Mouse (Mus musculus) hindbrain, embryonic 12.5 days (tissue): ENCODE measurements at regions not wholly inside any gene's neighbourhood (a gene's known extent, or its start where the extent isn't known, plus 50 kb on each side); places are given as distances from the start of the nearest gene placed in this dataset.

Experiments used
- ATAC-seq: fragments of 200-750 bp; cut with Nextera tagmentation; 2 replicates; pipeline ENCODE4 v1.8.0; 2017; ENCODE audit warnings: moderate TSS enrichment; ENCODE audit not compliant: low FRiP score
- H3K27ac ChIP-seq: fragments of 300-500 bp; sonication (generic); 2 replicates; pipeline ENCODE4 v1.5.1; 2016; ENCODE audit warnings: mild to moderate bottlenecking
- H3K27me3 ChIP-seq: fragments of 300-500 bp; sonication (generic); 2 replicates; pipeline ENCODE4 v1.6.1; 2016; ENCODE audit warnings: mild to moderate bottlenecking
- H3K36me3 ChIP-seq: fragments of 300-500 bp; sonication (generic); 2 replicates; pipeline ENCODE4 v1.6.1; 2016; ENCODE audit warnings: mild to moderate bottlenecking
- H3K4me1 ChIP-seq: fragments of 300-500 bp; sonication (generic); 2 replicates; pipeline ENCODE4 v1.6.1; 2016
- H3K4me2 ChIP-seq: fragments of 300-500 bp; sonication (generic); replicated peaks from 2 replicates; pipeline ENCODE4 v1.6.1; 2016; ENCODE audit warnings: mild to moderate bottlenecking
- H3K4me3 ChIP-seq: fragments of 300-500 bp; sonication (generic); 2 replicates; pipeline ENCODE4 v1.5.1; 2016; ENCODE audit warnings: mild to moderate bottlenecking
- H3K9ac ChIP-seq: fragments of 300-500 bp; sonication (generic); 2 replicates; pipeline ENCODE4 v1.6.1; 2016; ENCODE audit warnings: mild to moderate bottlenecking, moderate library complexity
- H3K9me3 ChIP-seq: fragments of 300-500 bp; sonication (generic); replicated peaks from 2 replicates; pipeline ENCODE4 v1.6.1; 2016; ENCODE audit warnings: mild to moderate bottlenecking
- WGBS: fragments of 180-500 bp; shearing (Covaris S2); methylation state at CpG from one replicate; pipeline ENCODE4 v1.1.7; 2016; 5-methylcytosine and 5-hydroxymethylcytosine counted together

- no peaks in the 10 kb centered on the region for H3K9me3 ChIP-seq
- H3K27ac ChIP-seq = no peak overlapping the region
- H3K36me3 ChIP-seq = no peaks in the 10 kb centered on the region
- no peak for ATAC-seq
- 45% methylated on average over 4 of the region's 4 CpGs for WGBS
- H3K27me3 ChIP-seq = no peaks in the 10 kb centered on the region
- no peaks in the 10 kb centered on the region for H3K4me1 ChIP-seq
- H3K4me2 ChIP-seq = no peak overlapping the region
- no peak overlapping the region for H3K9ac ChIP-seq
- no peak overlapping the region for H3K4me3 ChIP-seq
Measured at GRCm38 (mm10) chr14:106190721-106191120, 84.7 kb downstream of the Trim52 start.

GRCm38 (mm10) chr14:106193583-106193982, 87.6 kb downstream of the Trim52 start:
- Histone ChIP-seq H3K36me3 (no peaks in the 10 kb centered on the region), H3K4me2 (no peak overlapping the region), H3K27me3 (no peaks in the 10 kb centered on the region), H3K4me1 (no peaks in the 10 kb centered on the region), H3K9ac (no peak overlapping the region), H3K4me3 (no peak overlapping the region), H3K9me3 (no peaks in the 10 kb centered on the region), H3K27ac (no peak overlapping the region)
- 83% methylated on average over 2 of the region's 2 CpGs for WGBS
- ATAC-seq = no peak

- Histone ChIP-seq H3K9me3 (no peaks in the 10 kb centered on the region), H3K27me3 (no peaks in the 10 kb centered on the region), H3K4me2 (no peak overlapping the region), H3K36me3 (no peaks in the 10 kb centered on the region), H3K27ac (no peak overlapping the region), H3K9ac (no peak overlapping the region), H3K4me3 (no peak overlapping the region), H3K4me1 (no peaks in the 10 kb centered on the region)
- WGBS = 77% methylated on average over 1 of the region's 1 CpGs
- ATAC-seq = no peak
Measured at GRCm38 (mm10) chr14:106194104-106194503, 88.1 kb downstream of the Trim52 start.

DNA sequence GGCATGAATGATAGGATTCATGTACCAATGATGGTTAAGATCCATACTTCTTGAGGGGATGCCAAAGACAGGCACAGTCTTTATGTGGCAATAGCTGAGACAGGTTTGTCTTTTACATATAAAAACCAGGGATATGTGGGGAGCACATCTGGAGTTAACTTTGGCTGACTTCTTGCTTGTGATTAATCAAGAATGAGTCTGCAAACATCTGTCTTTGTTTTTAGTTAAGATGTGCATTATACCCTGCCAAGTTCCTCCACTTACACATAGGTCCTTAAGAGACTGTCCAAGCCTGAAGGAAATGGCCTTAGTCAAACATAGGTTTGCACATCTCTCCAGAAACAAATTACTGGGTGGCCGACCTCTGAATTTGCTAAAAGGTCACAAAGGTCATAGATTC, 91.8 kb downstream of the Trim52 start:
- no peak for ATAC-seq
- Histone ChIP-seq H3K27ac (no peak overlapping the region), H3K9me3 (no peaks in the 10 kb centered on the region), H3K36me3 (no peaks in the 10 kb centered on the region), H3K9ac (no peak overlapping the region), H3K4me1 (no peaks in the 10 kb centered on the region), H3K27me3 (no peaks in the 10 kb centered on the region), H3K4me3 (no peak overlapping the region), H3K4me2 (no peak overlapping the region)
- WGBS = 50% methylated on average over 1 of the region's 1 CpGs

DNA sequence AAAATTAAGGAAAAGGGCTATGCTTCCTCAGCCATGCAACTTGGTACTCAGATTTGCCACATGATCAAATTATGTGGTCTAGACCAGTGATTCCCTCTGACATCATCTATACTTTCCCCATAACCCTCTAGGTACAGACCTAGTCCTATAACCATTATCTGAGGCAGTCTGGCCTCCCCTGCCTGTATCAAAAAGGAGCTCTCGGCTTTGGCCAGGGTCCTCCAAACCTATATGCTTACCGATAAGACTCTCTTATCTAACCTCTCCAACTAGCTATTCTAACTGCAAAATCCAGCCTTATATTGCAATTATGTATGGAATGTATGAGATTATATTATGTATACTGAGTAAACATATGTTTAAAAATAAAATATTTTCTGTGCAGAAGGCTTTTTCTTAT, 93.1 kb downstream of the Trim52 start:
- no peak overlapping the region for H3K27ac ChIP-seq
- H3K9me3 ChIP-seq = no peaks in the 10 kb centered on the region
- 91% methylated on average over 2 of the region's 2 CpGs for WGBS
- no peak overlapping the region for H3K9ac ChIP-seq
- H3K27me3 ChIP-seq = no peaks in the 10 kb centered on the region
- no peak overlapping the region for H3K4me3 ChIP-seq
- no peak for ATAC-seq
- H3K4me2 ChIP-seq = no peak overlapping the region
- no peaks in the 10 kb centered on the region for H3K4me1 ChIP-seq
- H3K36me3 ChIP-seq = no peaks in the 10 kb centered on the region

DNA sequence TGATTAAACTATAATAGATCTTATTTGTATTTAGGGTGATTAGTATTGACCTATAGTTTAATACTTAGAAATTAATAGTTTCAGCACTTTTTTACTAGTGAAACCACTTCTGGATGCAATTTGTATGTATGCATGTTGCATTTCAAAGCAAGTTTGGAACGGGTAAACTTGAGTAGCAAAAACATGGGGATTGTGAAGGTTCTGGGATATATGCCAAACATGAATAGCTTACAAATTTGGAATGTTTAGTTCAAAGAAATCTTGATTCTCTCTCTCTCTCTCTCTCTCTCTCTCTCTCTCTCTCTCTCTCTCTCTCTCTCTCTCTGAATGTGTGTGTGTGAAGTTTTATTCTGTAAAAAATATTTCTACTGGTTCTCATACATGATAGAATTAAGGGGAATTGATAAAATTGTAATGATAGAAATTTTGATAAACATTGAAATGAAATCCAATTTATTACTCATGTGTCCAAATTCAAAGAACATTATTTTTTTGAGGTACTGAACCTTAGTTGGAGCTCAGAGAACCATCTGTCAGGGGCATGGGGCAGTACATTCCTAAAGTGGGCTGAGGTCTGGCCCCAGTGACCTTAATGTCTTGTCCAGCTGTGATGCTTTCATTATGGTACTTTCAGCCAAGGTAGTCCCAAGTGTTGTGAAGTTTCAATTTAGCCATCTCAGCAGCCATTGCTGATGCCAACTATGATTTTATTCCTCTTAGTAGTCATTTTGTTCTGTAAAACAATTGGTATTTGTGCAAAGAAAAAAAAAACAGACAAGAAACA, 93.7 kb downstream of the Trim52 start:
- H3K4me3 ChIP-seq = no peak overlapping the region
- 69% methylated on average over 1 of the region's 1 CpGs for WGBS
- no peaks in the 10 kb centered on the region for H3K36me3 ChIP-seq
- H3K4me2 ChIP-seq = no peak overlapping the region
- ATAC-seq = no peak
- no peak overlapping the region for H3K27ac ChIP-seq
- no peaks in the 10 kb centered on the region for H3K27me3 ChIP-seq
- H3K9me3 ChIP-seq = no peaks in the 10 kb centered on the region
- H3K4me1 ChIP-seq = no peaks in the 10 kb centered on the region
- H3K9ac ChIP-seq = no peak overlapping the region

GRCm38 (mm10) chr14:106211062-106211461, 105.1 kb downstream of the Trim52 start:
- Histone ChIP-seq H3K4me1 (no peaks in the 10 kb centered on the region), H3K9ac (no peak overlapping the region), H3K27me3 (no peaks in the 10 kb centered on the region), H3K9me3 (no peaks in the 10 kb centered on the region), H3K36me3 (no peaks in the 10 kb centered on the region), H3K4me2 (no peak overlapping the region), H3K4me3 (no peak overlapping the region), H3K27ac (no peak overlapping the region)
- no peak for ATAC-seq
- 74% methylated on average over 2 of the region's 2 CpGs for WGBS

GRCm38 (mm10) chr14:106217681-106218080, 111.7 kb downstream of the Trim52 start:
- Histone ChIP-seq H3K36me3 (no peaks in the 10 kb centered on the region), H3K4me1 (no peaks in the 10 kb centered on the region), H3K27me3 (no peaks in the 10 kb centered on the region), H3K27ac (no peak overlapping the region), H3K9me3 (no peaks in the 10 kb centered on the region), H3K4me2 (no peak overlapping the region), H3K4me3 (no peak overlapping the region), H3K9ac (no peak overlapping the region)
- WGBS = 87% methylated on average over 3 of the region's 3 CpGs
- no peak for ATAC-seq

DNA sequence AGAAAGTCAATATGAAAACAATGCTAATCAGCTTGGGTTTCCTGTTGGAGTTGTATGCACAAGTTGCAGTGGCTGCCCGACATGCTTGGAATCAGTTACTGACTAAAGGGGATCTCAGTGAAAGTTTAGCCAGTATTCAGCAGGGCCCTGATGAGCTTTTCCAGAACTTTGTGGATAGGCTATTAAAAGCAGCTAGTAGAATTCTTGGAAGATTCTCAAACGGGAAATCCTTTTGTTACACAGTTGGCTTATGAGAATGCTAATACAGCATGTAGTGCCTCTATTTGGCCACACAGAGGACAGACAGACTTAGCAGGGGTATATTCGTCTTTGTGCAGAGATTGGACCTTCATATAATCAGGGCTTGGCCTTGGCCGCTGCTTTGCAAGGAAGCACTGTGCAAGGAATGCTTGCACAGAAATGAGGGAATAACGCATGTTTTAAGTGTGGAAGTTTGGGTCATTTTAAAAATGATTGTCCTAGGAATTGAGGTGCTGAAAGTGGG, 113.3 kb downstream of the Trim52 start:
- no peak for ATAC-seq
- Histone ChIP-seq H3K4me3 (no peak overlapping the region), H3K4me2 (no peak overlapping the region), H3K9me3 (no peaks in the 10 kb centered on the region), H3K36me3 (no peaks in the 10 kb centered on the region), H3K27me3 (no peaks in the 10 kb centered on the region), H3K4me1 (no peaks in the 10 kb centered on the region), H3K9ac (no peak overlapping the region), H3K27ac (no peak overlapping the region)
- 82% methylated on average over 5 of the region's 5 CpGs for WGBS

GRCm38 (mm10) chr14:106225401-106225800, 119.4 kb downstream of the Trim52 start:
- H3K36me3 ChIP-seq = no peaks in the 10 kb centered on the region
- WGBS = 62% methylated on average over 1 of the region's 1 CpGs
- ATAC-seq = no peak
- H3K9ac ChIP-seq = no peak overlapping the region
- H3K9me3 ChIP-seq = no peaks in the 10 kb centered on the region
- no peaks in the 10 kb centered on the region for H3K4me1 ChIP-seq
- H3K4me3 ChIP-seq = no peak overlapping the region
- H3K27ac ChIP-seq = no peak overlapping the region
- no peak overlapping the region for H3K4me2 ChIP-seq
- H3K27me3 ChIP-seq = no peaks in the 10 kb centered on the region

- no peak overlapping the region for H3K4me2 ChIP-seq
- H3K4me3 ChIP-seq = no peak overlapping the region
- no peaks in the 10 kb centered on the region for H3K27me3 ChIP-seq
- ATAC-seq = no peak
- no peak overlapping the region for H3K9ac ChIP-seq
- no peaks in the 10 kb centered on the region for H3K4me1 ChIP-seq
- WGBS = 92% methylated on average over 5 of the region's 5 CpGs
- H3K9me3 ChIP-seq = no peaks in the 10 kb centered on the region
- H3K27ac ChIP-seq = no peak overlapping the region
- no peaks in the 10 kb centered on the region for H3K36me3 ChIP-seq
Measured at GRCm38 (mm10) chr14:106241721-106242405, 135.9 kb downstream of the Trim52 start.

DNA sequence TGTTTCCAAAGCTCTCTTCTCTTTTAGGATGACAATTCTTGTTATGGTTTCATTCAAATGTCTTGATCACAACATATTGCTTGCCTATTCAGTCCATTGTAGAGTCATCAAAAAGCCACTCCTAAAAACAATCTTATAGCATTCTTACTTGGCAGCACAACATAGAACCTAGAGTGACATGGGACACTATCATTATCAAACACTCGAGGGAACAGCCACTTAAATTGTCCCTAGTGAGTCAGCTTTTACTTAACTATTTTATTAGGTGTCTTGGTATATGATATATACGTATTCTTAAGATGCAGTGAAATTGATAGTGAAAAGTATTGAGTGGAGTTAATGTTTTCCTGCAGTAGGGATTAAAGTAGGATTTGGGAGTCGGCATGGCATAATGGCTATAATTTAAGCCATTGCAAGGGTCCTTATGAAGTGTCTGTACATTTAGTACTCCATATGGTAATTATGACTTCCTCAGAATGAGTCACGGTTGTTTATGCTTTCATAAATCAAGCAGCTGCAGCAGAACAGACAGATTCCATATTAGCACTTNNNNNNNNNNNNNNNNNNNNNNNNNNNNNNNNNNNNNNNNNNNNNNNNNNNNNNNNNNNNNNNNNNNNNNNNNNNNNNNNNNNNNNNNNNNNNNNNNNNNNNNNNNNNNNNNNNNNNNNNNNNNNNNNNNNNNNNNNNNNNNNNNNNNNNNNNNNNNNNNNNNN, 153.6 kb downstream of the Trim52 start:
- H3K4me2 ChIP-seq = no peak overlapping the region
- WGBS = 83% methylated on average over 4 of the region's 4 CpGs
- no peaks in the 10 kb centered on the region for H3K36me3 ChIP-seq
- H3K9ac ChIP-seq = no peak overlapping the region
- no peak overlapping the region for H3K27ac ChIP-seq
- no peak for ATAC-seq
- no peaks in the 10 kb centered on the region for H3K9me3 ChIP-seq
- H3K27me3 ChIP-seq = no peaks in the 10 kb centered on the region
- no peaks in the 10 kb centered on the region for H3K4me1 ChIP-seq
- no peak overlapping the region for H3K4me3 ChIP-seq
